Mouse (Mus musculus) lung, postnatal 0 days (tissue): ENCODE measurements around the gene Gtsf1l. TPM values are rescaled to one million over a fixed set of nuclear protein-coding genes. Genes with fewer than 3 reads are reported as not detected.

Experiments used
- ATAC-seq: fragments of 200-750 bp; cut with Nextera tagmentation; 2 replicates; pipeline ENCODE4 v1.8.0; 2017; ENCODE audit warnings: moderate library complexity
- DNase-seq: peaks from one replicate; pipeline ENCODE4 v3.0.0-alpha.2; 2016; ENCODE audit warnings: low spot score
- H3K27ac ChIP-seq: fragments of 300-500 bp; sonication (generic); 2 replicates; pipeline ENCODE4 v1.5.1; 2014; ENCODE audit warnings: antibody characterized with exemption, mild to moderate bottlenecking, low read length, mixed read lengths
- H3K27me3 ChIP-seq: fragments of 300-500 bp; sonication (generic); replicated peaks from 2 replicates; pipeline ENCODE4 v1.6.1; 2014; ENCODE audit warnings: low read length, mixed read lengths; ENCODE audit not compliant: insufficient read depth
- H3K36me3 ChIP-seq: fragments of 300-500 bp; sonication (generic); 2 replicates; pipeline ENCODE4 v1.6.1; 2014; ENCODE audit warnings: low read length, mixed read lengths; ENCODE audit not compliant: insufficient read depth
- H3K4me1 ChIP-seq: fragments of 300-500 bp; sonication (generic); 2 replicates; pipeline ENCODE4 v1.6.1; 2014; ENCODE audit warnings: antibody characterized with exemption, low read depth, low read length, mixed read lengths; ENCODE audit not compliant: insufficient read depth
- H3K4me2 ChIP-seq: fragments of 300-500 bp; sonication (generic); replicated peaks from 2 replicates; pipeline ENCODE4 v1.6.1; 2014; ENCODE audit warnings: low read depth, mild to moderate bottlenecking, low read length, moderate library complexity, mixed read lengths
- H3K4me3 ChIP-seq: fragments of 300-500 bp; sonication (generic); 2 replicates; pipeline ENCODE4 v1.5.1; 2014; ENCODE audit warnings: low read depth, low read length
- H3K9ac ChIP-seq: fragments of 300-500 bp; sonication (generic); replicated peaks from 2 replicates; pipeline ENCODE4 v1.6.1; 2014; ENCODE audit warnings: low read depth, mild to moderate bottlenecking
- H3K9me3 ChIP-seq: fragments of 300-500 bp; sonication (generic); 2 replicates; pipeline ENCODE4 v1.6.1; 2016; ENCODE audit warnings: low read length, mixed read lengths
- CTCF ChIP-seq: IDR thresholded peaks from 2 replicates; pipeline ENCODE4 v1.5.1; 2016; ENCODE audit warnings: antibody characterized with exemption, mild to moderate bottlenecking
- EP300 ChIP-seq: IDR thresholded peaks from 2 replicates; pipeline ENCODE4 v1.6.1; 2016; ENCODE audit warnings: antibody characterized with exemption, mild to moderate bottlenecking, control low read depth
- WGBS: fragments of 180-500 bp; shearing (Covaris S2); extraction: QIAGEN DNeasy Blood & Tissue Kit; methylation state at CpG from one replicate; pipeline ENCODE4 v1.1.7; 2014; 5-methylcytosine and 5-hydroxymethylcytosine counted together
- polyA plus RNA-seq: library from polyadenylated mRNA; unstranded; fragments of >200 nt; fragmentation: Nextera tagmentation; extraction: Ambion mirVana; gene quantifications from 2 replicates; pipeline ENCODE4 v1.2.1, GENCODE M21; 2015

Gtsf1l gene
- polyA plus RNA-seq, 1 experiment from 2014 or later: 0.35 TPM

GRCm38 (mm10) chr2:163075234-163075633 is 12.4 kb downstream of the Gtsf1l start:
- WGBS: 77% methylated on average over 3 of the region's 3 CpGs
- Histone ChIP-seq H3K4me1 (no peaks in the 10 kb centered on the region), H3K9ac (no peak overlapping the region), H3K4me3 (no peak overlapping the region), H3K9me3 (no peaks in the 10 kb centered on the region), H3K36me3 (no peaks in the 10 kb centered on the region), H3K27ac (no peak overlapping the region), H3K4me2 (no peak overlapping the region), H3K27me3 (no peaks in the 10 kb centered on the region)
- TF ChIP-seq CTCF (no peak), EP300 (no peak)
- DNase-seq (no peak), ATAC-seq (no peak)

DNA sequence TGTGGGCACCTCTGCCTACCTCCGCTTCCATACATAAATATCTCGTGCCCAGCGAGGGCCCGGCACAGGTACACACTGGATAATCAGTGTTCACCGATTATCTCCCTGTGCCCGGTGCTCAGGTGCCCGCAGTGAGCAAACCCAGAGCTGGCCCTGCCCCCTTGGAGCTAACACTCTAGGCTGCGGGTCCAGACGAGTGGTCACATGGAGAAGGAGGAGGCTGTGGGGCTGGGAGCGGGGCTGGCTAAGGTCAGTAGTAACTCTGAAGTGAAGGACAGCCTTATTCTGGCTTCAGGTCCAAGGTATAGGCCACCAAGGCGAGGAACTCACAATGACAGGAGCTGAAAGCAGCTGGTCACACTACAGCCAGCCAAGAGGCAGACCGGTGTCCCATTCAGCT is 12.8 kb downstream of the Gtsf1l start:
- no peaks in the 10 kb centered on the region for H3K27me3 ChIP-seq
- ATAC-seq: no peak

GRCm38 (mm10) chr2:163074006-163074405 is 13.6 kb downstream of the Gtsf1l start:
- Histone ChIP-seq H3K27me3 (no peaks in the 10 kb centered on the region), H3K4me2 (no peak overlapping the region), H3K9me3 (no peaks in the 10 kb centered on the region), H3K36me3 (no peaks in the 10 kb centered on the region), H3K9ac (no peak overlapping the region), H3K4me3 (no peak overlapping the region), H3K4me1 (no peaks in the 10 kb centered on the region), H3K27ac (no peak overlapping the region)
- WGBS: 80% methylated on average over 7 of the region's 7 CpGs
- ATAC-seq (no peak), DNase-seq (no peak)
- no peak for TF ChIP-seq CTCF
- TF ChIP-seq EP300: no peak

More for the DNA sequence above, 12.8 kb downstream of the Gtsf1l start:
- 90% methylated on average over 12 of the region's 12 CpGs for WGBS
- H3K9ac ChIP-seq: no peak overlapping the region
- H3K4me2 ChIP-seq: no peak overlapping the region
- no peak overlapping the region for H3K27ac ChIP-seq
- H3K4me3 ChIP-seq: no peak overlapping the region
- no peak for TF ChIP-seq EP300
- TF ChIP-seq CTCF: no peak
- H3K9me3 ChIP-seq: no peaks in the 10 kb centered on the region
- DNase-seq: no peak
- no peaks in the 10 kb centered on the region for H3K36me3 ChIP-seq
- H3K4me1 ChIP-seq: no peaks in the 10 kb centered on the region

DNA sequence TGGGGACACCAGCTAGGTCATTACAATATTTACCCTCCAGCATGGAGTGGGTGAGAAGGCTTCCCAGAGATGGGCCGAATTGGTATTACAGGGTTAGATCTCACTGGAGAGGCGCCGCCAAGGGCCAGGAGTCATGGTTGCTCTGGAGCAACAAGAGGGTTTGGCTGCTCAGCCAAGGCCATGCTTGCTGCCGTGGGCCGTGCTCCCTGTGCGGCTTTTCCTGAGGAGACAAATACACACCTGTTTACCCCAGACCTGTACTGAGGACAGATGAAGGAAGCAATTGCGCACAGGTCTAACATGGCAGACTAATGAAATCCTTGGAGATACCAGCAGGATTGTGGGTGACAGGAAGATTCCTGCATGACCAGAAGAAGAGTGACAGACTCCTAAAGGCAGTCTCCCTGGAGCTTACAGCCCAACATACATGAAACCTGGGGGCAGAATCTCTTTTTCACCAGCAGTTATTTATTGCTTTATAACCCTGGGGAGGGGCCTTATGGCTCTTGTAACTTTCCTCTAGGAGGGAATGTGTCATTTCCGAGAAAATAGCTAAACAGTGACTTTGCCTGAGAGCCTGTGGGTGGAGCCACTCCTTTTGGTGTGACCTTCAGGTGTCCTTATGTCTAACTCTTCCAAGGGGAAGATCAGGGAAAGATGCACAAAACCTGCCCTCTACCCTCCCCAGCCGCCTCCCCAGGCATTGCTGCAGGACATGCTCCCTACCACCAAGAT is 14.5 kb downstream of the Gtsf1l start:
- WGBS: 86% methylated on average over 9 of the region's 9 CpGs
- Histone ChIP-seq H3K9me3 (no peaks in the 10 kb centered on the region), H3K4me3 (no peak overlapping the region), H3K36me3 (no peaks in the 10 kb centered on the region), H3K27me3 (no peaks in the 10 kb centered on the region), H3K9ac (no peak overlapping the region), H3K4me1 (no peaks in the 10 kb centered on the region), H3K4me2 (no peak overlapping the region), H3K27ac (no peak overlapping the region)
- ATAC-seq (no peak), DNase-seq (no peak)
- TF ChIP-seq CTCF (no peak), EP300 (no peak)

GRCm38 (mm10) chr2:163071590-163071989 is 16.1 kb downstream of the Gtsf1l start:
- Histone ChIP-seq H3K27ac (no peak overlapping the region), H3K4me3 (no peak overlapping the region), H3K4me2 (no peak overlapping the region), H3K9ac (no peak overlapping the region), H3K9me3 (no peaks in the 10 kb centered on the region), H3K27me3 (no peaks in the 10 kb centered on the region), H3K4me1 (no peaks in the 10 kb centered on the region), H3K36me3 (no peaks in the 10 kb centered on the region)
- no peak for TF ChIP-seq EP300
- TF ChIP-seq CTCF: no peak
- ATAC-seq (no peak), DNase-seq (no peak)
- WGBS: 77% methylated on average over 3 of the region's 3 CpGs

DNA sequence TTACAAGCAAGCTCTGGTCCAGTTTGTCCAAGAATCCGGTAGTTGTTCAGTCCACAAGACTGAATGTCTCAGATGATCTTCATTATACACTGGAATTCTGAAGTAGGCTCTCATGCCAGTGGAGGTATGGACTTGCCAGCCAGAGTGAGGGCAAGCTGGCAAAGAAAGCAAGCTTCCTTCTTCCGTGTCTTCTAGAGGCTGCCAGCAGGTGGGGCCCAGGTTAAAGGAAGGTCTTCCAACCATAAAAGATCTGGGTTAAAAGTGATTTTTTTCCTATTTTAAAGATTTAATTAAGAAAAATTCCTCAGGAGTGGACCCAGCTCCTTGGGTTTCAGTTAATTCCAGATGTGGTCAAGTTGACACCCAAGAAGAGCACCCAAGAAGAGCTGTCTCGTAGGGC is 17.4 kb downstream of the Gtsf1l start:
- 73% methylated on average over 3 of the region's 3 CpGs for WGBS
- H3K9ac ChIP-seq: no peak overlapping the region
- TF ChIP-seq EP300: no peak
- peak; percentile 35 for TF ChIP-seq CTCF
- no peaks in the 10 kb centered on the region for H3K36me3 ChIP-seq
- DNase-seq (no peak), ATAC-seq (no peak)
- no peak overlapping the region for H3K4me2 ChIP-seq
- no peaks in the 10 kb centered on the region for H3K4me1 ChIP-seq
- no peaks in the 10 kb centered on the region for H3K9me3 ChIP-seq
- H3K27me3 ChIP-seq: no peaks in the 10 kb centered on the region
- no peak overlapping the region for H3K4me3 ChIP-seq
- H3K27ac ChIP-seq: no peak overlapping the region
